Mouse (Mus musculus): Measurements from ENCODE around the gene Lrrc66. TPM values are rescaled to one million over a fixed set of nuclear protein-coding genes. Genes with fewer than 3 reads are reported as not detected.

The Lrrc66 gene
- polyA plus RNA-seq (2017; shearing (Covaris generic)) = 1 to 10 TPM in 1 of 3 experiments, under 1 TPM in 1, not detected in 1; 0.29 to 1.4 TPM

DNA sequence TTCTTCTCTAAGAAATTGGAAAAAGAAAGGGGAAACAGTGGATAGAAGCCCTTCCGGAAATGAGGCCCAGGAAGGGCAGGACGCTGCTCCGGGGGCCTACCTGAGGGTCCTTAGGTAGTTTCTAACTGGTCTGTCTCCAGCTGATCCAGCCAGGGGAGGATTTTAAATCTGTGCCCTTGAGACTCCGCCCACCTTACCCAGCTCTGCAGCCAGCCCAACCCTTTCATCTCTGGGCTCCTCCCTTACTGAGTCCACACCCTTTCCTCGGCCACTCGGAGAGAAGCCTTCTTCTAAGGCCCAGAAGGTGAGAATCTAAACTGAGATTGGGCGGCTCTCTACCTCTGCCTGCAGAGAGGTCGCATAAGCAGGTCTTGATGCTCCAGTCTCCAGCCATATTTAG is at the start of gene Lrrc66:
Gene Lrrc66, minus strand, starts transcription at position 236 of the 400 bp plus-strand sequence.
- ATAC-seq = no peak

DNA sequence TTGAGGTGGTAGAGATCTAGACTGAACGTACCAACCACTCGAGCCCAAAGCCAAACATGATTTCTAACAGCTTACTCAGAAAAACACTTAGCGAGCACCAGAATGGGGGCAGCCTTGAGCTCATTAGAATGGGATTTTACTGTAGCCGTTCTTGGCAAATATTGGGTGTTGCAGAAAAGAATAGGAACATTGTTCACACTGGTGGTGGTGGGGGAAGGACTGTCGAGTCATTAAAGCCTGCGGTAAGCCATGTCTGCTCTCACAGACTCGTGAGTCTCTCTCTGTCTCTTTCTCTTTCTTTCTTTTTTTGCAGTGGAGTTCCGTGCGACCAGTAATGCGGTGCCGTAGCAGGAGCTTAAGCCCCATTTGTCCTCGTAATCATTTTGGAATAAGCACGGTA is 44.3 kb upstream of the Lrrc66 start:
- ATAC-seq = no peak

GRCm38 (mm10) chr5:73675604-73676003 is 43.3 kb upstream of the Lrrc66 start:
- no peak for ATAC-seq

- ATAC-seq = no peak
These were observed 37.1 kb upstream of the Lrrc66 start for GRCm38 (mm10) chr5:73669386-73669785.

DNA sequence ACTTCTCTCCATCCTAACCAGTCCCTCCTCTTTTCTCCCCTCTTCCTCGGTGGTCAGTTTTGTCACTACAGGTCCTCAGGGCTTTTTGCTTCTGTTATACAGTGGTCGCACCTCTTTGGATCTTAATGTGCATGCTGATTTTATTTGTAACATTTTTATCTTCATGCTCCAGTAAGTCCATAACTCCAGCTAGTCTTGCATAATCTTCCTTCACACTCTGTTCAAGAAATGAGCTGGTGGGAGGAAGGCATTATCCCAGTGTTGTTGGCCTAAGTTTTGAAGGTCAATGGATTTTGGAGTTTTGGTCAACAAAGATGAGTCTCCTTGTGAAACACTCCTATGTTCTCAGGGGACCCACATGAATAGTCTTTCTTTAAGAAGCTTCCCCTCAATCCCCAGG is 35.6 kb upstream of the Lrrc66 start:
- no peak for ATAC-seq

DNA sequence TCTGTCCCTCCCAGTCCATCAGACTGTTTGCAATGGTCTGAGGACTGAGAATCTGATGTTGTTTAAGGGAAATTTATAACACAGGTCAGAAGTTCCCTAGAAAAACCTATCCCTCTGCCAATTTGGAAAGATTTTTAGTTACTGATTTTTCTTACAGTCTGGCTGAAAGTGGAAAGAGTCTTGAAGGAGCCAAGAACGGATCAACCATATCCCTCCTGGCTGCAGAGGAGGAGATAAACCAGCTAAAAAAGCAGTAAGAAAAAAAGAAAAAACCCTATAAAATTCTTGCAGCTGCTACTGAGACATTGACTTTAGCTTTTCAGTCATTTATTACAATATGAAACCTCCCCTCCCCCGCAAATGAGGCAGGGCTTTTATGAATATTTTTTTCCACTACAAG is 34.4 kb upstream of the Lrrc66 start:
- no peak for ATAC-seq

DNA sequence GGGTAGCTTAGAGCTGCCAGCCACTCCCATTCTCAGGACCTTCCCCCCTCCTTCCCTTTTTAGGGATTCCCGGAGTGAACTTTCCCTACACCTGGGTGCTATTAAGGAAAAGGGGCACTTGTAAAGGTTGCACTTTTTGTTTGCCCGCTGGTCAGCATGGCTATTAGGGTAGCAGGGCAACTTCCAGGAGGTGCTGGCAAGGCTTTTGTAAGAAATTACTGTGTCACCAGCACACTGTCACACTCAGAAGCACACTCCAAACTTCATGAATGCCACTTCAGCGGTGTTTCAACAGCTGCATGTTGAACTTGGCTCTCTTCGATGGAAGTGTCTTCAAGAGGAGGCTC is 19.5 kb upstream of the Lrrc66 start:
- ATAC-seq = no peak

DNA sequence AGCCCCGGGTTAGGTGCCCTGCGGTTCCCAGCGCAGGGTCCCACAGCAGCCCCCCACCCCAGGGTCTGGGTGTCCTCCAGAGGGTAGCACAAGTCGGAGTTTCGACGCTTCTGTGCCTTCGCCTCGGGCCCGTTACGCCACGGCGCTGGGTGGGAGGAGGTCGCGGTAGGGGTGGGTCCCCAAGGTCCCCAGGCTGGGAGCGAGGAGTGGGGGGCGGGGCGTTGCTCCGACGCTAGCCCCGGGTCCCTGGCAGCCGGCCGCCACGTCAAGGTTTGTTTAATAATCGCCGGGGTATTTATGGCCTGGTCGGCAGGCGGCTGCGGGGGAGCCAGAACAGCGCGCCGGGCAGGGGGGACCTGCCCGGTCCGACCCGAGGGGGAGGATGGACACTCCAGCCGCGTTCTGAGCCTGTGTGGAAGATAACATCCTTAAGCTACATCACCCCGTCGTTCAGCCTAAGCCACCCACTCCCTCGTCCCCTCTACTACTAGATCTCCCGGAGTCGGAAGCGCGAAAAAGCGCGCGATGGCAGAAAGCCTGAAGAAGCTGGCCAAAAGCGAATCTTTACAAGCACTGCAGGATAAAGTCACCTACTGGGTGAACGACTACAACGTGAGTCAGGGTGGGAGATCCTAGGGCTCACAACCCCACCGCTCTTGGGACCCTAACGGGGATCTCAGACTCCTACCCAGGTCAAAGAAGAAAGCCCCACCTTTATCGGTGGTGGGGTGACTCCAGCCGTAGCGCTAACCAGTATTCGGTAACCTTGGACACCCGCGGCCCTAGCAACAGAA is 18.9 kb upstream of the Lrrc66 start, which contains the start of gene Spata18:
Gene Spata18, plus strand, starts transcription at position 319 of the 794 bp plus-strand sequence.
- ATAC-seq = peak; percentile 15

GRCm38 (mm10) chr5:73650365-73650964 is 18.1 kb upstream of the Lrrc66 start:
- ATAC-seq = peak; percentile 11

- ATAC-seq = peak; percentile 74
These were observed 15.1 kb upstream of the Lrrc66 start, which contains the start of gene Sgcb for GRCm38 (mm10) chr5:73647261-73647900. Sgcb (minus strand) TSS chr5:73647790.

DNA sequence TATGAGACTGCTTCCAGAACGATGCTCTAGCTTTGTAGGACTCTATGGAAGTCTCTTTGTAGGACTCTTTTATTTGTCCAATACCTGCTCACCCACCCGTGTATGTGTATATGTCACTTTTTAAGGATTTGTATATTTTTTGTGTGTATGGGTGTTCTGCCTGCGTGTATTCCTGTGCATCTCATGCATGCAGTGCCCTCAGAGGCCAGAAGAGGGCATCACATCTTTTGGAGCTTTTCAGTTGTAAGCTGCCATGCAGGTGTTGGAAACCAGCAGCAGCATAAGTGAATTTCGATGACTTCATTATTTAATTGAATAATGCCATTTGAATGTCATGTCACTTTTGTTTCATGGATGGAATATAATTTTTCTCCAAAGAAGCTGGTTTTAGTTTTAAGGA is 9.8 kb upstream of the Lrrc66 start:
- ATAC-seq = no peak

DNA sequence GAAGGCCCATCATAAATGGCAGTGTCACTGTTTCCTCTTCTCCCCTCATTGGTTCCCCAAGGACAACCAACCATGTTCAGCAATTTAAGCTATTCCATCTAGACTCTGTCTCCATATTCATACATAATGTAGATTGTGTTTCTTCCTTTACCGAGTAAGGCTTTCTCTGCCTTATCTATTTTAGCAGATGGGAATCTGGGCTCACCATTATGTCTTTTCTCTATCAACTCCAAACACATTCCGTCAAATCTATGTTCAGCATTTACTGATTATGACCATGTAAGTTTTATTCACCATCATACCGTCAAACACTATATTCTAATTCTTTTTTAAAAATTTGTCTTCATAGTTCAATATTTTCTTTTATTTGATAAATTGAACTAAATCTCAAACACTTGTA is 8.7 kb upstream of the Lrrc66 start:
- ATAC-seq = no peak

DNA sequence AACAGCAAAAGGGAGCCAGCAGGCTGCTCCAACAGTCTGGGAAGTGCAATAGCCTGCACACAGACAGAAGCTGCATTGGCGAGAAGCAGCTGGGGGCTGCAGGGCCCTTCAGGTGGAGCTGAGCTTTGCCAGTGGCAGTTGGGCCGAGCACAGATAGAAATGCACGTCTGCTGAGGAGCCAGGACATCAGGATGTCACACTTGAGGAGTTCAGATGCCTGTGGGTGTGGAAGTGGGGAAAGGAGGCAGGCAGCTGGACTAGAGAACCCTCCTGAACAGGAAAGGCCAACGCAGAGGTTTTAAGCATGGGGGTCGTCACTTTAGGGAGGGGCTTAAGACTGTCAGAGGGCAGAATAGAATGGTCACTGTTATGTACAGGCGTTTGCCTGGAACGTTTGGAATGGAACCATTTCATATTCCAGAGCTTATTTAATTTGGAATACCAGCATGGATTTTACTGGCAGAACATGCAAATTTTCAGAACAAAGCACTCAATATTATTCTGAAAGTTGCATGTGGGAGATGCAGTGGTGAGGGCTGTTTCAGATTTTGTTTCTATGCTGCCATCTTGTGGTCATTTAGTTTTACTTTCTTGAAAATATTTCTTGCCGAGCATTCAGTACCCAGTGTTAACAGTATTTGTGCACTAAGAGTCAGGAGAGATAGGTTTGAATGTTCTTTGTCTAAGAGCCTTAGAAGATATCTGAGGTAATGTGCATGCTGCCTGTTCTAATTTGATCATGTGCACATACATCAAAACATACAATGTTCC is 5.2 kb upstream of the Lrrc66 start:
- ATAC-seq = peak; percentile 85

- no peak for ATAC-seq
These were observed 815 bp upstream of the Lrrc66 start for GRCm38 (mm10) chr5:73633141-73633540.

GRCm38 (mm10) chr5:73631001-73631558 is 1.2 kb downstream of the Lrrc66 start:
- ATAC-seq = no peak

DNA sequence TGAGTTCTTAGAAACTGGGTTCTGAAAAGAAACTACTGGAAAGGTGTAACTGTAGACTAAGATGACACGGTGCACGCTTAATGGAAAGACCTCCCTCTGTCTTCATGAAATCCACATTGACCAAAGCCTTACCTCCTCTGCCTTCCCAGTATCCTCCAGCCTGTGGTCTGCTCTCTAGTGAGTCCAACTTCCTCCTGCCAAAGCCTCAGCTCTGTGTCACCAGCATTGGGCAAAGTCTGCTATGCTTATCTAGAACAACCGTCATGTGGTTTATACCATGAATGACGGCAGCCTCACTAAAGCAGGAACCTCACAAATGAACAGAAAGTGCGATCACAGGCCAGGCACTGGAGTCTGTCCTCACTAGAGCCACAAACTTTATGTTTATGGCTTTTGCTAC is 2.2 kb downstream of the Lrrc66 start:
- ATAC-seq = peak; percentile 79

GRCm38 (mm10) chr5:73627991-73628390 is 4.3 kb downstream of the Lrrc66 start:
- ATAC-seq = no peak

DNA sequence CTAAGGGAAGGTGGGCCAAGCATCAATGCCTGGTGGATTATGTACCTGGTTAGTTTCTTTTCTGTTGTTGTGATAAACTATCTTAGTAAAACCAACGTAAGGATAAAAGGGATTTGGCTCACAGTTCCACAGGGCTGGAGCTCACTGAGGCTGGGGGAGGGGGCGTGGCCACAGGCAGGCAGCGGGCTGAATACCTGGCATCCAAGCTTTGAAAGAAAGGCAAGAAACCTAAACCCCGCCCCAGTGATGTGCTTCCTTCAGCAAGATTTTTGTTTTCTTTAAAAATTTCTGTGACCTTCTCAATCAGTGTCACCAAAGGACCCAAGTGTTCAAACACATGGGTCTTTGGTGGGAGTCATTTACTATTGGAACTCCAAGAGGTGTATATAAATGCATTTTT is 4.8 kb downstream of the Lrrc66 start:
- no peak for ATAC-seq

DNA sequence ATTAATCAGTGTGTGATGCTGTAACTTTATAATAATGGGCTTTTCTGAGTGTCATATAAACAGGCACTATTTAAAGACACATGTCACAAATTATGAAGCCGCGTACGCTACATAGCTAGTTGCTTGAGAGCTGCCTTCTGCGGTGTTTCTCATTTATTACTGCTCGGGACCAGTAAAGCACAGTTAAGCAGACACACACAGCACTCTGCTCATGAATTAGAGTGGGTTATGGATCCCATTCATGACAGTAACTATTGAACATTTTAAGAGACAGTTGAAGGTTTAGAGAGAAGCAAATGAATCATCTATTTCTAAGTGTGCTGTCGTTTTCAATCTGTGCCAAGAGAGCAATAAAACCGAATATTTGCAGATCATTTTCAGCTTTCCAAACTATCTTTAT is 5.5 kb downstream of the Lrrc66 start:
- ATAC-seq = no peak

DNA sequence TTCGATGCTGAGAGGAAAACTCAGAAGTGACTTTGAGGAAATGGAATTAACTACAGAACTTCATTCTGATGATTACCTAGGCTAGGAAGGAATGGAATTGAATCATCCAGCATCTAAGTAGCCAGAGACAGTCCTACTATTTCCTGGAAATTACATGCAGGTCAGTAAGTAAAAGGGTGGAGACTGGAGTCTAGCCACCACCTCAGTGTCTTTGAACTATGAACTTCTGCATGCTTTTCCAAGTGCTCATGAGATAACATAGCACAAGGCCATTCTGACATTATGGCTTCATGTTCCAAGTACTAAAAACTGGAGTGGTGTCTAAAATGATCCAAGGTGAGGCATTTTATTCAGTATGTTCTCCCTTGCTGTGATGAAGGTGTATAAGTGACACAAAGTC is 6.8 kb downstream of the Lrrc66 start:
- no peak for ATAC-seq

DNA sequence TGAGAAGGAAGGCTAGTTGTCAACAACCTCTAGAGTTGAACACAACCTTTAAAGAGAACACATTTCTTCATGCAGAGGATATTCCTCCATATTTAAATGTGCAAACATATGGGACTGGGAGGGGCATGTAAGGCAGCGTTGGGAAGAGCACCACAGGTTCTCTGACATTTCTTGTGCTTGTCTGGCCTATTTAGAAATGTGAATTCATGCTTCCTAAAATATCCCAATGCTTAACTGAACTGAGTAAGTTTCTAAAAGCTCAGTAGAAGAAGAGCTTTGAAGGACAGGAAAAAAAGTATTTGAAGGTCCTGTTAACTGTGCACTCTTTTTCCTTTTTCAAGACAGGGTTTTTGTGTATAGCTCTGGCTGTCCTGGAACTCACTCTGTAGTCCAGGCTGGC is 13.4 kb downstream of the Lrrc66 start:
- no peak for ATAC-seq

GRCm38 (mm10) chr5:73615211-73615610 is 17.1 kb downstream of the Lrrc66 start:
- no peak for ATAC-seq

DNA sequence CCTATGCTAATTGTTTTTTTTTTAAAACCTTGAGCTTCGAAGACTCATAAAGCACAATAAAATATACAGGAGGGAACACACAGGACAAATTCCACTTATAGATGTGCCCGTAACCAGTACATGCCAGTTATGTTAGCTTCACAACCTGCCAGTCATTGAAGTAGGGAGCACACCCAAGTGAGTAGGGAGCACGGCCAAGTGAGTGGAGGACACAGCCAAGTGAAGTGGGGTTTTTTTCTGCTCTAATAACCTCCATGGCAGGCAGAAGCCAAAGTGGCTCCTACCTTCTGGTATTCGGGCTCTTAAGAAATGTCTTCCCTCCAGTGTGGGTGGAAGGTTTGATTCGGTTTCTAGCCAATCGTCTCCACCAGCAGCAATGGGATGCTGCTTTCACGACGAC is 19.0 kb downstream of the Lrrc66 start:
- no peak for ATAC-seq

Measured in inflammation-experienced regulatory T-cells, adult 6 months (primary cell).